Mouse (Mus musculus) stomach, embryonic 16.5 days (tissue): ENCODE data around the gene Hdgf. TPM values are rescaled to one million over a fixed set of nuclear protein-coding genes. Genes with fewer than 3 reads are reported as not detected.
"Not testable (repeated sequence)": the region's sequence is repeated elsewhere in the genome, so short reads cannot be mapped to it uniquely, and the experiment has no call there.

Experiments used
- ATAC-seq: fragments of 200-750 bp; cut with Nextera tagmentation; 2 replicates; pipeline ENCODE4 v1.8.0; 2017; ENCODE audit warnings: moderate number of reproducible peaks, moderate TSS enrichment; ENCODE audit not compliant: insufficient read depth, low FRiP score
- H3K27ac ChIP-seq: fragments of 300-500 bp; sonication (generic); 2 replicates; pipeline ENCODE4 v1.5.1; 2014; ENCODE audit warnings: low read length
- H3K27me3 ChIP-seq: fragments of 300-500 bp; sonication (generic); 2 replicates; pipeline ENCODE4 v1.6.1; 2014; ENCODE audit warnings: low read length, control low read depth, mixed read lengths; ENCODE audit not compliant: control insufficient read depth, insufficient read depth
- H3K36me3 ChIP-seq: fragments of 300-500 bp; sonication (generic); 2 replicates; pipeline ENCODE4 v1.6.1; 2014; ENCODE audit warnings: low read length; ENCODE audit not compliant: control insufficient read depth, insufficient read depth
- H3K4me1 ChIP-seq: fragments of 300-500 bp; sonication (generic); 2 replicates; pipeline ENCODE4 v1.6.1; 2014; ENCODE audit warnings: low read length, control low read depth, mixed read lengths; ENCODE audit not compliant: control insufficient read depth, insufficient read depth
- H3K4me2 ChIP-seq: fragments of 300-500 bp; sonication (generic); 2 replicates; pipeline ENCODE4 v1.6.1; 2014; ENCODE audit warnings: low read depth, low read length, mixed read lengths
- H3K4me3 ChIP-seq: fragments of 300-500 bp; sonication (generic); replicated peaks from 2 replicates; pipeline ENCODE4 v1.5.1; 2014; ENCODE audit warnings: mild to moderate bottlenecking, low read length
- H3K9ac ChIP-seq: fragments of 300-500 bp; sonication (generic); 2 replicates; pipeline ENCODE4 v1.6.1; 2014; ENCODE audit warnings: low read length
- H3K9me3 ChIP-seq: fragments of 300-500 bp; sonication (generic); replicated peaks from 2 replicates; pipeline ENCODE4 v1.6.1; 2016; ENCODE audit warnings: low read length, control low read depth; ENCODE audit not compliant: control insufficient read depth
- WGBS: fragments of 180-500 bp; shearing (Covaris S2); extraction: QIAGEN DNeasy Blood & Tissue Kit; methylation state at CpG from one replicate; pipeline ENCODE4 v1.1.7; 2014; 5-methylcytosine and 5-hydroxymethylcytosine counted together
- polyA plus RNA-seq: library from polyadenylated mRNA; unstranded; fragments of >200 nt; fragmentation: Nextera tagmentation; extraction: Ambion mirVana; gene quantifications from 2 replicates; pipeline ENCODE4 v1.2.1, GENCODE M21; 2015

The Hdgf gene
- 82.1 and 83.1 TPM in 2 replicates for polyA plus RNA-seq

- Histone ChIP-seq H3K27me3 (no peaks in the 10 kb centered on the region), H3K4me3 (peak within 1 kb of the TSS; percentile 98), H3K9me3 (no peaks in the 10 kb centered on the region), H3K27ac (peak within 1 kb of the TSS; percentile 95), H3K9ac (peak within 1 kb of the TSS; percentile 99), H3K4me2 (peak within 1 kb of the TSS; percentile 86), H3K4me1 (peaks cover 33% of the 10 kb centered on the region), H3K36me3 (no peaks in the 10 kb centered on the region)
- peak; percentile 94 for ATAC-seq
- under 1% methylated on average over 57 of the region's 57 CpGs for WGBS
Observed at GRCm38 (mm10) chr3:87905880-87906485, at the start of gene Hdgf. Hdgf (plus strand) TSS chr3:87906321.

GRCm38 (mm10) chr3:87857666-87858065, 48.5 kb upstream of the Hdgf start:
- Histone ChIP-seq H3K4me2 (no peak overlapping the region), H3K36me3 (peaks cover 15% of the 10 kb centered on the region), H3K4me3 (no peak overlapping the region), H3K9me3 (no peaks in the 10 kb centered on the region), H3K27ac (no peak overlapping the region), H3K9ac (no peak overlapping the region), H3K4me1 (peaks cover 5% of the 10 kb centered on the region; the same call in 1 of the 2 replicates), H3K27me3 (no peaks in the 10 kb centered on the region)
- no peak for ATAC-seq
- WGBS: 94% methylated on average over 8 of the region's 8 CpGs

GRCm38 (mm10) chr3:87859813-87860212, 46.3 kb upstream of the Hdgf start:
- 25% methylated on average over 3 of the region's 3 CpGs for WGBS
- no peaks in the 10 kb centered on the region for H3K27me3 ChIP-seq
- peaks cover 5% of the 10 kb centered on the region; the same call in 1 of the 2 replicates for H3K4me1 ChIP-seq
- no peak overlapping the region for H3K27ac ChIP-seq
- H3K4me3 ChIP-seq: no peak overlapping the region
- no peak overlapping the region for H3K4me2 ChIP-seq
- ATAC-seq: no peak
- no peak overlapping the region for H3K9ac ChIP-seq
- H3K36me3 ChIP-seq: peaks cover 21% of the 10 kb centered on the region
- no peaks in the 10 kb centered on the region for H3K9me3 ChIP-seq

- H3K4me3 ChIP-seq, H3K9me3 ChIP-seq, H3K9ac ChIP-seq, ATAC-seq, H3K27ac ChIP-seq, H3K27me3 ChIP-seq, H3K4me1 ChIP-seq, H3K4me2 ChIP-seq: not testable (repeated sequence)
- peaks cover 26% of the 10 kb centered on the region for H3K36me3 ChIP-seq
- WGBS: 86% methylated on average over 4 of the region's 4 CpGs
Observed at GRCm38 (mm10) chr3:87864111-87864510, 42.0 kb upstream of the Hdgf start.

GRCm38 (mm10) chr3:87877730-87878129, 28.4 kb upstream of the Hdgf start:
- Histone ChIP-seq H3K27me3 (no peaks in the 10 kb centered on the region), H3K27ac (no peak overlapping the region), H3K9me3 (no peaks in the 10 kb centered on the region), H3K36me3 (no peaks in the 10 kb centered on the region), H3K4me2 (no peak overlapping the region), H3K9ac (no peak overlapping the region), H3K4me1 (no peaks in the 10 kb centered on the region), H3K4me3 (no peak overlapping the region)
- no peak for ATAC-seq
- 90% methylated on average over 4 of the region's 4 CpGs for WGBS

- Histone ChIP-seq H3K4me3 (peak overlapping the region; percentile 65), H3K9me3 (no peaks in the 10 kb centered on the region; the same call in 1 of the 2 replicates), H3K27ac (0 out of 2 replicates have a peak overlapping the region, but pooled peaks have one; percentile 92), H3K9ac (peak overlapping the region; percentile 82), H3K27me3 (no peaks in the 10 kb centered on the region), H3K4me2 (peak overlapping the region; percentile 84), H3K4me1 (peaks cover 16% of the 10 kb centered on the region), H3K36me3 (no peaks in the 10 kb centered on the region)
- ATAC-seq: no peak
- WGBS: 6% methylated on average over 3 of the region's 3 CpGs
Observed at GRCm38 (mm10) chr3:87884291-87884690, 21.8 kb upstream of the Hdgf start.

GRCm38 (mm10) chr3:87884708-87885251, 21.3 kb upstream of the Hdgf start:
- Histone ChIP-seq H3K9me3 (no peaks in the 10 kb centered on the region; the same call in 1 of the 2 replicates), H3K36me3 (no peaks in the 10 kb centered on the region), H3K4me3 (peak overlapping the region; percentile 65), H3K4me1 (peaks cover 16% of the 10 kb centered on the region), H3K27ac (peak overlapping the region; percentile 92), H3K27me3 (no peaks in the 10 kb centered on the region), H3K4me2 (peak overlapping the region; percentile 84), H3K9ac (peak overlapping the region; percentile 82)
- ATAC-seq: peak; percentile 2; the same call in 1 of the 2 replicates
- under 1% methylated on average over 27 of the region's 28 CpGs for WGBS

GRCm38 (mm10) chr3:87885281-87886003, 20.7 kb upstream of the Hdgf start, which contains the start of gene Prcc:
Prcc (minus strand) TSS chr3:87885608.
- peak within 1 kb of the TSS; percentile 84 for H3K4me2 ChIP-seq
- H3K9ac ChIP-seq: peak within 1 kb of the TSS; percentile 82
- H3K27ac ChIP-seq: peak within 1 kb of the TSS; percentile 92
- peak within 1 kb of the TSS; percentile 65 for H3K4me3 ChIP-seq
- H3K9me3 ChIP-seq: no peaks in the 10 kb centered on the region; the same call in 1 of the 2 replicates
- peak; percentile 97 for ATAC-seq
- H3K36me3 ChIP-seq: no peaks in the 10 kb centered on the region
- no peaks in the 10 kb centered on the region for H3K27me3 ChIP-seq
- peaks cover 16% of the 10 kb centered on the region for H3K4me1 ChIP-seq
- under 1% methylated on average over 30 of the region's 33 CpGs for WGBS

GRCm38 (mm10) chr3:87886004-87886365, 20.1 kb upstream of the Hdgf start:
- H3K4me1 ChIP-seq: peaks cover 16% of the 10 kb centered on the region
- 10% methylated on average over 10 of the region's 10 CpGs for WGBS
- peak overlapping the region; percentile 57 for H3K9ac ChIP-seq
- peak; percentile 4; the same call in 1 of the 2 replicates for ATAC-seq
- peak overlapping the region; percentile 65 for H3K4me3 ChIP-seq
- H3K36me3 ChIP-seq: no peaks in the 10 kb centered on the region
- H3K27me3 ChIP-seq: no peaks in the 10 kb centered on the region
- H3K4me2 ChIP-seq: peak overlapping the region; percentile 47
- no peaks in the 10 kb centered on the region; the same call in 1 of the 2 replicates for H3K9me3 ChIP-seq
- no peak overlapping the region for H3K27ac ChIP-seq
